Mouse (Mus musculus) kidney, postnatal 10 days (tissue): ENCODE data around the gene Kif2a.
"Not testable (repeated sequence)": the region's sequence is repeated elsewhere in the genome, so short reads cannot be mapped to it uniquely, and the experiment has no call there.

Experiments used
- DNase-seq: peaks from one replicate; pipeline ENCODE4 v3.0.0; 2021; ENCODE audit warnings: mixed read lengths

Kif2a gene

GRCm38 (mm10) chr13:106928296-106928695, 93.6 kb downstream of the Kif2a start:
- DNase-seq: no peak

GRCm38 (mm10) chr13:106925921-106926320, 96.0 kb downstream of the Kif2a start:
- not testable (repeated sequence) for DNase-seq

GRCm38 (mm10) chr13:106918322-106919050, 103.4 kb downstream of the Kif2a start:
- DNase-seq: no peak

- DNase-seq: no peak
These were observed 108.7 kb downstream of the Kif2a start for GRCm38 (mm10) chr13:106913125-106913736.

GRCm38 (mm10) chr13:106910096-106910495, 111.8 kb downstream of the Kif2a start:
- DNase-seq: no peak
